Mouse (Mus musculus) heart, adult 2 months (tissue): ENCODE results near the gene Tubal3.

Experiments used
- CTCF ChIP-seq: fragments of 200-600 bp; IDR thresholded peaks from 2 replicates; pipeline ENCODE4 v1.8.1; 2022; ENCODE audit warnings: antibody characterized with exemption, mild to moderate bottlenecking, moderate library complexity
- EP300 ChIP-seq: fragments of 200-500 bp; IDR thresholded peaks from 2 replicates; pipeline ENCODE4 v1.6.1; 2011; ENCODE audit warnings: low read depth, low read length, control low read depth; ENCODE audit not compliant: insufficient read depth
- POLR2A ChIP-seq: fragments of 200-500 bp; IDR thresholded peaks from 2 replicates; pipeline ENCODE4 v1.6.1; 2011; ENCODE audit warnings: mild to moderate bottlenecking, low read depth, low read length, control low read depth; ENCODE audit not compliant: insufficient read depth

DNA sequence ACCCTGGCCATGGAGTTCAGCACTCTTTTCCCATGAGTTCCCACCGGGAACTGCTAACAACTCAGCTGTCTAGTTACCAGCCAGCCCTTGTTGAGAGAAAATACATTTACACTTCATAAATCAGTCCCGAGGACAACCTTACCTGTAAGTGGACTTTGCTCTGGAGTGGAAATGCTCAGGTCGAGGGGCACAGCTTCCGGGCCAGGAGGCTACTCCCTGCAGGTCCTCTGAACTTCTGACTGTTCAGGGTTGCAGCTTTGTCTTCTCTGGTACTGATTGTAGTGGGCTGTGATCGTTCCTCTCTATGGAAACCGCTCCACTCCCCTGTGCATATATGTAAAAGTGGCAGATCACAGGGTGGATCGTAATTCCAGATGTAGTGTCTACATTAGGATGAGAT is 26.6 kb downstream of the Tubal3 start:
- TF ChIP-seq CTCF = no peak
- TF ChIP-seq POLR2A = no peak
- TF ChIP-seq EP300 = no peak
